Mouse (Mus musculus) right cerebral cortex, postnatal 36 days (tissue): ENCODE measurements around the gene Snx32.
A peak's percentile ranks its signal among the peaks of the same experiment; 100 is the strongest.
"Not testable (repeated sequence)": the region's sequence is repeated elsewhere in the genome, so short reads cannot be mapped to it uniquely, and the experiment has no call there.

ENCODE experiments used
- DNase-seq, 2 experiments: peaks; one replicate each; pipeline ENCODE4 v3.0.0; 2022; ENCODE audit warnings: low spot score in 2 of 2, mixed read lengths in 1 of 2

The Snx32 gene

DNA sequence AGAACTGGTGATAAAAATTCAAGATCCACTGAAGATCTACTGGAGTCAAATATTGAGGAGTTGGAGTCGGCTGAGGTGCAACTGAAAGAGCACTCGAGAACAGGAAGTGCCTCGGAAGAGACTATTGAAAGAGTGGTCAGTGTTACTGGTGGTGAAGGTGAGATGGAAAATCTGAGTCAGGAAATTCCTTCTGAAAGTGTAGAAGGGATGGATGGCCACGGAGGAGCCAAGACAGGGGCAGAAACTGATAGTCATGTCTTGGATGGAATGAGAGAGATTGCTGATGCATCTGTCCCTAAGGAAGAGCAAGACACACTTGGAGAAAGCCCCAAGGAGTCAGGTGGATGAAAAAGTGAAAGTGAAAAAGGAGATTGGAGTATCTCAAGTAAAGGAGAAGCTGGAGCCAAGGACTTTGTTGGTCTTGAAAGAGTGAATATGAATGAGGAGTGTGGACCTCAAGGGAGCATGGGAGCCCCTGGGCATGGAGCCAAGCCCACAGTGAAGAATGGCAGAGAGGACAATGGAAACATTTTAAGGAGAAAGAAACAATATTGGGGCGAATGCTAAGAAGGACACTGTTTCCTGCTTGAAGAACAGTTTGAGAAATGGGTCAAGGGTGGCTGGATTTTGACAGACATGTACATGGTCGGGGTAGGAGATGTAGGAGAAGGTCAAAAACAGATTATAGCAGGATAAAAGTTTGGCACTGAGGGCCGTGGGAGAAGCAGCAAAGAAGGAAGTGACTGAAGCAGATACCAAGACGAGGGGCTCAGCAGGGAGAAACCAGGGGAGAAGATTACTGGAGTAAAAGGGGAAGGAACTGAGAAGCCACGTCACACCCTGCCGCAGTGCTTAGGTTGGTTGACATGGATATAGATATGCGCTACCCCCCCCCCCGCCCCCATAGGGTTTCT is 2.0 kb upstream of the Snx32 start:
- DNase-seq: no peak

DNA sequence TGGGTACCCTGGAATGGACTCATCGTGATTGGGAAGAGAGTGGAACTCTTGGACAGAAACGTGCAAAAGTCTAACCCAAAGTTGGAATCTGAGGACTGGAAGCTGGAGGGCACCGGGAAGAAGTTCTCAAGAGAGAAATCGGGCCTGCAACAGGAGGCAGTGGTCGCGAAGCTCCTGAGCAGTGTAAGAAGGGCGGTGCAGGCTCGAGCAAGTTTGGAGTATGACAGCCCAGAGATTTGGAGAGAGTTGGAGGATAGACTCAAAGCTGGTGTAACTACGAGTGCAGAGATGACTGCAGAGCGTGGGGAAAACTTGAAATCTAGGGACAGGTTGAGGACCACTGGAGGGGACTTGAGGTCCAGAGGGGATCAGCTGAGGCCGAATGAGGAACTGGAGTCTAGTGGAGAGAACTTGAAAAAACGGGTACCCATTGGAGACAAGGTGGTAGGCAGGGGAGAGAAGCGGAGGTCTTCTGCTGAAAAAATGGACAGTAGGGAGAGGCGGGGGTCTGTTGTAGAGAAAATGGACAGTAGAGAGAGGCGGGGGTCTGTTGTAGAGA is 815 bp upstream of the Snx32 start:
- DNase-seq: no peak

DNA sequence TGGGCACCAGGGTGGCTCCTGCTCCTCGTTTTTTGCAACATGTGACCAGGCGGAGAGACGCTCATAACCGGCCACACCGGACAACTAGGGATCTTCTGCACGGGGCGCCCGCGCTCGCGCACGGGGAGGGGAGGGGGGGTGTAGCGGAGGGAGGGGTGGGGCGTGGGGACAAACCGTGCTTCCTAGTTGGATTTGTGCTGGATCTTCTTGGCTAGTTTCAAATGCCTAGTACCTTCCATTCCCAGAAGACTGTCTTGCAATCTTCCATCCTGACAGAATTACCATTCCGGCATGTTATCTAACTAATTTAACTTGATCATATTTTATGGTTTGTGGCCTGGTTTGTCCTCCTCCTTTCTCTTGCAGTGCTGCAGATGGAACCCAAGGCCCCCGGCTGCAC is 6.7 kb downstream of the Snx32 start, which contains the start of gene 1700020D05Rik:
Gene 1700020D05Rik, minus strand, starts transcription at position 101 of the 400 bp plus-strand sequence.
- DNase-seq: no peak

DNA sequence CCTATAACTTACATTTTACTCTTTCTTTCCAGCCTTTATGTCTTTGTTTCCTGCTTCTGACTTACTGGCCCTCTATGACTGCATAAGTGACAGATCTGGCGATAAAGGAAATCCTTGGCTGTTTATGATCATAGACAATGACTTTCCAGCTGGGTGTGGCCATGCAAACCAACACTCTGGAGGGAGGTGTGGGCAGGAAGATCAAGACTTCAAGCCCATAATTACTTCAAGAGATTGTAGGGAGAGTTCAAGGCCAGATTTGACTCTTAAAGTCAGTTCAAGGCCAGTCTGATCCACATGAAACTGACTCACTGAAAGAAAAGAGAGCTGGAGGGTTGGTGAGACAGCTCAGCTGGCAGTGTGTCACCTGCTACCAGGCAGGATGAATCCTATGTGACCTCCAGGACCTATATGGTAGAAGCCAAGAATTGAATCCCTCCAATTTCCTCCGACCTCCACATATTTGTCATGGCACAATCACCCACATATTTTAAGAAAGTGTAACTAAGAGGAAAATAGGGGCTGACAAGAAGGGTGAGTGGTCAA is 9.9 kb downstream of the Snx32 start:
- DNase-seq: no peak

DNA sequence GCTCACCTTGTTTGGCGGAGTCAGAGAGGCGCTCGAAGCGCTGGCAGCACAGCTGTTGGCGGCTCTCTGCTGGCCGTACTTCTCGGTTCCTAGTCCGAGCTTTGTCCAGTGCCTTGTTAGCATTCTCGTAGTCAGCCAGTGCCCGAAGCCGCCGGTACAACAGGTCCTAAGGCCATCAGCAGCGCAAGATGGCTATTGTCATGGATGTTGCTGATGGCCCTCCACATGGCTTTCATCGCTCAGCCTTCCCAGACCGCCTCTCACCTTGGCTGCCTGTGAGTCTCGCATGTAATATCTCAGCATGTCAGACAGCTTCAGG is 14.3 kb downstream of the Snx32 start:
- no peak for DNase-seq

DNA sequence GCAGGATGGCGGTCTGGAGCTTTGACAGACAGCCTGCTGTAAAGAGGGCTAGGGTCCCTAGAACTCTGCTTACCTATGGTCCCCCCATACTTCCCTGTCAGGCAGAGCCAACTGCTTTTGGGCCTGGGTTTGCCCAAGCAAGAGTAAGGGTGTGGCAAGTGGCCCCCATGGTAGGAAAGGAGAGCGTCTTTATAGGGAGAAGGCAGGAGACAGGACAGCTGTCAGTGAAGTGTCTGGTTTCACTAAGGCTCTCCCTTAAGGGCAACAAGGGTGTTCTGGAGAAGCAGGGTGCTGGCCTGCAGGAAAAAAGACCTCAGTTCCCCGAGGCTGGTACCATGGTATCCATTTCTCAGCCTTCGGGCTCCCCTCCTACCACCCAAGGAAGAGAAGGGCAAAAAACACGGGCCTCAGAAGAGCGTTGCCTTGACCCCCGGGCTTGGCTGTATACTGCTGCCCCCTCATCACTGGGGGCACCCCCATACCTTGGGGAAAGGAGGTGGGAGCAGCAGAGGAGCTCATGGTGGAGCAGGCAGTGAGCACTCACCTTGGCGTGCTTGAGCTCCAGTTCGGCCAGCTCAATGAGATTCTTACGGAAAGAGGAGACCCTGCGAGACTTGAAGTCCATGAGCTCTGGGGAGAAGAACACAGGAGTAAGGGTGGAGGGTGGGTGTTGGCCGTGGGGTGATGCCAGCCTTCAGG is 14.8 kb downstream of the Snx32 start:
- DNase-seq: no peak

DNA sequence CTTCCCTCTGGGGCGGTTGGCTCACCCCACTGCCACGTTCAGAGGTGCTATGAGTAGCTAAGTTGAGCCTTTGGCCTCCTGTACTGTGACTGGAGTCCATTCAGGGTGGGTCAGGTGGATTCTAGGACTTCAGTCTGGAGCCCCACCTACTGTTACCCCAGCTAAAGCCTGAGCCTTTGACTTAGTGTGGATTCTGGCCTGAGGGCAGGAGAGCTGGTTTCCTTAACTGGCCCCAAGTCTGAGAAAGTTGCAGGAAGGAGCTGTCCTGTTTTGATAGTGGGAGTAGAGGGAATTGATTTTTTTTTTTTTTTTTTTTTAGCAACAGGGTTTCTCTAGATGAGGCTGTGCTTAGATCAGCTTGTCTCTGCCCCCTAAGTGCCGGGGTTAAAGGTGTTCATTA is 16.0 kb downstream of the Snx32 start:
- DNase-seq: no peak

DNA sequence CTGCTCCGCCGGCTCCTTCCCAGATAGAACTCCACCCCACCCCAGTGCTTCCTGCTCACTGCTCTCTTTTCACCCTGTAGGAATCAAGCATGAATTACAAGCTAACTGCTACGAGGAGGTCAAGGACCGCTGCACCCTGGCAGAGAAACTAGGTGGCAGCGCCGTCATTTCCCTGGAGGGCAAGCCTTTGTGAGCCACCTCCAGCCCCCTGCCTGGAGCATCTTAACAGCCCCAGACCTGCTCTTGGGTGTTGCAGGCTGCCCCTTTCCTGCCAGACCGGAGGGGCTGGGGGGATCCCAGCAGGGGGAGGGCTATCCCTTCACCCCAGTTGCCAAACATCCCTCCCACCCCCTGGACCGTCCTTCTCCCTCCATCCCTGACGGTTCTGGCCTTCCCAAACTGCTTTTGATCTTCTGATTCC is 17.0 kb downstream of the Snx32 start:
- DNase-seq: not testable (repeated sequence)

DNA sequence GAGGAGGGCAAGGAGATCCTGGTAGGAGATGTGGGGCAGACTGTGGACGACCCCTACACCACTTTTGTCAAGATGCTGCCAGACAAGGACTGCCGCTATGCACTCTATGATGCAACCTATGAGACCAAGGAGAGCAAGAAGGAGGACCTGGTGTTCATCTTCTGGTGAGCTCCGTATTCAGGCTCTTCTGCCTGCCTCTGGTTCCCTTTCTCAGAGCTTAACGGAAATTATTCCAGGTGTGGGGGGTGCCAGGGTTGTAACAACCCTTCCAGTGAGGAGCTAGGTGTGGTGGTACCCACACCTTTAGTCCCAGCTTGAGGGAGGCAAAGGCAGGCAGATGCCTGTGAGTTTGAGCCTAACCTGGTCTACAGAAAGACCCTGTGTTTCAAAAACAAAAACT is 17.7 kb downstream of the Snx32 start:
- DNase-seq: no peak

DNA sequence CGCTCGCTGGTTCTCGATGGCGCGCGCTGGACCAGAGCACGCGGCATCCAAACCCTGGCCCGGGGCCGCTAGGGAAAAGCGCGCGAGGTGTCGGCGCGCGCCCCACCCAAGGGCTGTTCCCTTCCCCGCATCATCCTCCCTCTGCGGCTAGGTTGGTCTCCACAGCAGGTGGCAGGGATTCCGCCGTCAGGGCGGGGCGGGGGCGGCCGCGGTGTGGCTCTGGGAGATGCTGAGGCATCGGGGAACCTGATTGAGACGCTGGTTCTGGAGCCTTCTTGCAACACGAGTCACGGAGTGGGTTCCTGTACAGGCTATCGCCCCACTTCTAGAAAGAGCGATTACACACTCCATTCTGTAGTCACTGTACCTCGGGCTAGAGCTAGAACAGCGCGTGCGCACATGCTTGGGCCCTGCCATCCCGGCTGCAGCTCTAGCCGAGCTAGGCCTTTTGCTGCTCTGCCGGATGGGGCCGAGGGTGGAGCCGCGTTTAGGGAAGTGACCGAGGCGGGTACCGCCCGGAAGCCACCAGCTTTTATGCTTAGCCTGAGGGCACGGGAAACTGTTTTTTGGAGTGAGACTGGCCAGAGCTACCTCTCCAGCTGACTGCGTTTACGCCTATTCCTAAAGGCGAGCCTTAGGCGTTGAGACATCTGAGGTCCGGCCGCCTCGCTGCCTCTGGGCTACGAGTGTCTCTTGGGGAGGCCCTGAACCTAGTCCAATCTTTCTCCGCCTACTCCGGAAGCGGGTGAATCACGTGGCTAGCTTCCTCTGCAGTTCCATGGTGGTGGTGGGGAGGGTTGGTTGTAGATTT is 19.2 kb downstream of the Snx32 start:
- peak; percentile 73 to 82 for DNase-seq

DNA sequence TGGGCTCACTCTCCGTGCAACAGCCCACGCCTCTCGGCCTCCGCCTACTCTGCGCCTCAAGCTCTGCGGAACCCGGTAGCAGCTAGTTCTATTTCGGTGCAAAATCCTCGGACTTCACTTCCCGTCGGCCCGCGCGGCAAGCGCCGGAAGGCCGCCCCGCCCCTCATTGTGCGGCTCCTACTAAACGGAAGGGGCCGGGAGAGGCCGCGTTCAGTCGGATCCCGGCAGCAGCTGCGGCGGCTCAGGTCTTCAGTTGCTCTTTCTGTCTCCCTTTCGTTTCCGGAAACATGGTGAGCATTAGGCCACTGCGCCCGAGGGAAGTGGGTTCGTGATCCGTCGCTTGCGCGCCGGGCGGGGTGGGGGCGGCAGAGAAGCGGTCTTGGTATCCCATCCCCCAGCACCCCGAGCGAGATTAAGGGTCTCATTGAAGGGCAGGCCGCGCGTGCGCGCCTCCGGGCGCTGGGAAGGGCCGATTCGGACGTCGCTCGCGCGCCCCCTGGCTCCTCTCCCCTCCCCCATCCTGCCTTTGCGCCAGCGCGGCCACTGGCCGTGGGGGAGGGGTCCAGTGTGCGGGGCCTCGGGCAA is 19.9 kb downstream of the Snx32 start, which contains the start of gene Cfl1:
Gene Cfl1, plus strand, starts transcription at position 143 of the 585 bp plus-strand sequence.
- DNase-seq: peak; percentile 95 to 96

DNA sequence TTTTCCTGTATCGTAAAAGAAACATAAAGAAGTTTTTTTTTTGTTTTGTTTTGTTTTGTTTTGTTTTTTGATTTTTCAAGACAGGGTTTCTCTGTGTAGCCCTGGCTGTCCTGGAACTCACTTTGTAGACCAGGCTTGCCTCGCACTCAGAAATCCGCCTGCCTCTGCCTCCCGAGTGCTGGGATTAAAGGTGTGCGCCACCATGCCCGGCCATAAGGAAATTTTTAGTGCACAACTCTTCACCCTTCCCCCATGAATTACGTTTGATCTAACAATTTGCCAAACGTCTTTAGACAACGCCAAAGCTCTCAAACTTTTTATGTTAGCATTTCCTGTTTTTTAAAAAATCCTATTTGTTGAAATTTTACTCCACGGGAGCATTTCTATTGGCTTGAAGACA is 20.6 kb downstream of the Snx32 start:
- not testable (repeated sequence) for DNase-seq

DNA sequence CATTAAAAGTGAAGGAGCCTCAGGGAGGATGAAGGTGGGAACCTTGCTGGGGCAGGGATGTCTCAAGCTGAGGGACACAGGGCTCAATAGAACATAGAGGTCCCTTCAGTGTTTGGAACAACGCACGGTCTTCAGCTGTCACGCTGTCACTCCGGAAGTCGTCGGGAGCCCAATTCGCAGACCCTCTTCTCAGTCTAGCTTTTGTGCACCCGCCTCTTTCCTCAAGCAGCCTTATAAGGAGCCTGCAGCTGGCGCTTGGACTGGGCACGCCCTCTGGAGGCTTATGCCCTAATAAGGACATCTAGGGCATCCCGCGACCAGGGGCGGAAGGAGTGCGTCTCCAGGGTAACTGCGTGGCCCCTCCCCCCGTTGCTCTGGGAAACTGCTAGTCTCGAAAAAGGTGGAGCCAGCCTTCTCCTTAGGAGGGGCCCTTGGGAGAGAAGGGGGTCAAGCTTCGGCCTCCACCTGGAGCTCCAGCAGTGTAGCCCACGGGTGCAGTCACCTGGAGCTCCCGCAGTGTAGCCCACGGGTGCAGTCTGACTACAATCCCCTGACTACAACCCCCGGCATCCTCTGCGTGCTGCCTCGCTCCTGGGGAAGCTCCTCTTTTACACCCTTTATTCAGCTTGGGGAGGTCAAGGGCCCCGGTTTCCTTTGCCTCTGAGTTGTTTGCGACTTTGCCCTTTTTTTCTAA is 21.3 kb downstream of the Snx32 start:
- peak; percentile 97 for DNase-seq

DNA sequence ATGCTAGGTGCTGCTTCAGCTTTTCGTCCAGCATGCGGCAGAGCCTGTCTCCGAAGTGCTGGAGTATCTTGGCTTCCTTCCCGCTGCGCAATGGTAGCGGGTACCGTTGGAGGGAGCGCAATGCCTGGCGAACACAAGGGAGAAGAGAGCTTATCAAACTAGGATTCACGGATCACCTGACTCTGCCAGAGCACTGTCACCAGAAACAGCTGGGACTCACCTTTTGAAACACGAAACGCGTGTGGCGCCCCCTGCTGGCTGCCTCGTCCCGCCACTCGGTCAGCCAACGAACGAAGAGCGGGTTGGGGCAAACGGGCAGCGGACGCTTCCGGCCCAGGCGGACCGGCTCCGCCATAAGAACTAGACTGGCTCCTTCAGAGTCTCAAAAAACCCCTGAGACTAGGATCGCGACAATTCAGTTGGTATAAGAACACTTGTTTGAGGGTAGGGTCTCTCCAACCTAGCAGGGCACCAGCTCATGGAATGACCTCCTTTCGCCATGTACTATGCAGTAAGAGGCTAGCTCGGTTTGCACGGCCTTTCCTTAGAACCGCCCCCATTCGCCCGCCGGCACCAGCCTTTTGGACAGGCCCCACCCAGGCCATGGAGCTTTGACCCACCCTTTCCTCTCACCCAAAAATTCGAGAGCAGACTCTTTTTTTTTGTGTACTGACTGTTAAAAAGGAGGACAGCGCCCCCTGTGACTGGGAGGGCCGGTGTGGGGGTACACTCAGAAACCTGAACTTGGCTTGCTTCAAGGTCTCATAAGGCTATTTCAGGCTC is 22.4 kb downstream of the Snx32 start, which contains the start of gene Mus81:
Gene Mus81, minus strand, starts transcription at position 635 of the 783 bp plus-strand sequence.
- DNase-seq: peak; percentile 90 to 91

DNA sequence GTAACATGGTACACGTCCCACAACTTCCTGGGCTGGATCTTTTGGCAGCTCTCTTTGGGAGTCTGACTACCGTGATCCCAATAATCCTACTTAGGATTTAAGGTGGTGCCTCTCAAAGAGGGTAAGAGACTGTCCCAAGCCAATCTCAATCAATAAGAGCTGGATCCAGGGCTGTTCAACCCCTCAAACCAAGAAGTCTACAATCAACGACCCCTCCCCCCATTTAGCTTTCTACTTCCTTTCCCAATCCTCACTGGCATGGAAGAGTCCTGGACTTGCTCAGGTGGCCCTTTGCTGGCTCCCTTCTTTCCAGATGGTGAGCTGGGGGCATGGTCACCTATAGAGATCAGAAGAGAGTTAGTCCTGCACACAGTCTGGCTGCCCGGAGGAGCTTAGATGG is 23.6 kb downstream of the Snx32 start:
- no peak for DNase-seq

DNA sequence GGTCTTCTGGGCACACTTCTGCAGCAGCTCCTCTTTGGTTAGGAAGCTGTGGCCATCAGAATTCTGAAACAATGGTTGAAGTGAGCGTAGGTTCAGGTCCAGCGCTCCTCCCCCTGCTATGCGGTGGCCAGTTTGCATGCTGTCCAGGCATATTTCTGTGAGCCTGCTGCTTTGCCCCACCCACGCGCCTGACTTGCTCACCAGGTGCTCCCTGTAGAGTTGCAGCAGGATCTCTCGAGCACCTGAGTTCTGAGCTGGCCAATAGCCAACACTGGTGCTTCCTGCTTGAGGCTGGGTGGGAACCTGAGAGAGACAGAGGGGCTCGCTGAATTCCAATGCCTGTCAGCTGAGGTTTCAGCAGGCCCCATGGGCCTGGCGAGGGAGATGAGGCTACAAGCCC is 24.1 kb downstream of the Snx32 start:
- DNase-seq: no peak

DNA sequence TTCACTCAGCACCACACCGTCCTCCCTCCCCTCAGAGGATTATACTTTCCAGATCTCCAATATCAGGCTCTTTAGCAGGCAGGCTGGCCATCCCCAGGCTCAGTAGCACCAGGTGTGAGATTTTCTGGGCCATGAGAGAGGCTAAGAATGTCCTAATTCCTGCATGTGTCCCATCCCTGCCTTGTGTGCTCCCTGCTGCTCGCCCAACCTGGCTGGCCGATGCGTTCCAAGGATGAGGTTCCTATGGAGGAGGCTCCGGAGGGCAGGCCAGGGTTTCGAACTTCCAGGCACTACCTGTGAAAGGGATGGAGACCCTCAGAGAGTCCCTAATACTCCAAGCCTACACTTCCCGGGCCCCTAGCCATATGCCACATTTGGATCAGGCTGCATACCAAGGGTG is 24.5 kb downstream of the Snx32 start:
- DNase-seq: no peak

DNA sequence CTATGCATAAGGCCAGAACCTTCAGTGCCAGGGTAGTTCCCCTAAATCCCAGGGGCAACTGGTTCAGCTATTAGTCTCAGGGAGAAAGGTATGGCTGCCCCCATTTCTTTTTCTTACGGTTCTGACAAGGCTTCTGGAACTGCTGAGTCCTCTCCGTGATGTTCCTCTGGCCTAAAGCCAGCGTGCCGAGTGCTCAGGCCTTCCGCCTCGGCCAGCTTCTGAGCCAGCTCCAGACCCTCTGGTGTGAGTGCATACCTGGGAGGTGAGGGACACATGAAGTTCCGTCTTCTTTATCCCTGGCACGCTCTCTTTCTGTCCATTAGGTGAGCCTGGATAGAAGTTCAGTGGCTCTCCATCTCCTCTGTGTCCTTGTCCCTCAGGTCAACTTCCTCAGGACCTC is 25.0 kb downstream of the Snx32 start:
- no peak for DNase-seq

DNA sequence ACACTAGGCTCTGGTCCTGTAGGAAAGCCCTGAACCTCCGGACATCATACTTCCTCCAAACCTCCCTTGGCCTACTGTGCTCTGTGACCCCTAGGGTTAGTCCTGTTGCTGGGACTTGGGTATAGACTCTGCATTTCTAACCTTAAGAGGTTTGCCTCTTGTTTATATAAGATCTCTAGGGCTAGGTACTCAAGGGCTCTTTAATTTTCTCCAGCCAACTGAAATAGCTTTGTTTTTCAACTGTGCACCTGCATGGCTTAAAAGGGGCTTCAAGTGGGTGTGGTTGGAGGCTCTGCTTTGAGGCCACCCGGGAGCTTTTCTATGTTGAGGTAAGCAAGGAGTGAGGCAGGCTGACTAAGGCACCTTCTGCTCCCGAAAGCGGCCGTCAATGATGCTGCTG is 25.8 kb downstream of the Snx32 start:
- no peak for DNase-seq
